Mouse (Mus musculus) macrophage (primary cell): ENCODE results near the gene Gpatch8. TPM values are rescaled to one million over a fixed set of nuclear protein-coding genes. Genes with fewer than 3 reads are reported as not detected.
A peak's percentile ranks its signal among the peaks of the same experiment; 100 is the strongest.
"Not testable (repeated sequence)": the region's sequence is repeated elsewhere in the genome, so short reads cannot be mapped to it uniquely, and the experiment has no call there.

ENCODE experiments used
- H3K27ac ChIP-seq: fragments of 350-480 bp; formaldehyde crosslinking; 2 replicates; pipeline ENCODE4 v1.9.0; 2021
- H3K36me3 ChIP-seq: fragments of 350-480 bp; formaldehyde crosslinking; 2 replicates; pipeline ENCODE4 v1.9.0; 2021; ENCODE audit errors: inconsistent target
- H3K4me3 ChIP-seq: fragments of 350-480 bp; formaldehyde crosslinking; 2 replicates; pipeline ENCODE4 v1.9.0; 2021; ENCODE audit errors: inconsistent target
- H3K79me2 ChIP-seq: fragments of 350-480 bp; formaldehyde crosslinking; 2 replicates; pipeline ENCODE4 v1.9.0; 2021; ENCODE audit errors: inconsistent target
- WGBS: methylation state at CpG from one replicate; pipeline ENCODE4 v1.1.7; 2026; ENCODE audit warnings: inconsistent platforms; ENCODE audit not compliant: missing documents; 5-methylcytosine and 5-hydroxymethylcytosine counted together
- polyA plus RNA-seq: library from polyadenylated mRNA; stranded (reverse); fragments of 250-400 nt; gene quantifications from 3 replicates; pipeline ENCODE4 v1.2.4, GENCODE M21; 2018; ENCODE audit warnings: inconsistent platforms

The Gpatch8 gene
- polyA plus RNA-seq, 1 experiment from 2014 or later, result 21.0 TPM

GRCm38 (mm10) chr11:102579165-102580033 is 23.2 kb upstream of the Gpatch8 start, which contains the start of gene Gm11627:
Gene Gm11627, minus strand, starts transcription at chr11:102579461.
- no peaks in the 10 kb centered on the region for H3K79me2 ChIP-seq
- H3K36me3 ChIP-seq, result no peaks in the 10 kb centered on the region
- H3K4me3 ChIP-seq, result no peak within 1 kb of the TSS
- no peak within 1 kb of the TSS for H3K27ac ChIP-seq
- 40% methylated on average over 22 of the region's 23 CpGs for WGBS

GRCm38 (mm10) chr11:102578341-102579118 is 22.3 kb upstream of the Gpatch8 start:
- H3K36me3 ChIP-seq, result no peaks in the 10 kb centered on the region
- 9% methylated on average over 24 of the region's 27 CpGs for WGBS
- H3K4me3 ChIP-seq, result no peak overlapping the region
- no peak overlapping the region for H3K27ac ChIP-seq
- H3K79me2 ChIP-seq, result no peaks in the 10 kb centered on the region

- 90% methylated on average over 12 of the region's 13 CpGs for WGBS
- H3K36me3 ChIP-seq, result no peaks in the 10 kb centered on the region
- H3K27ac ChIP-seq, result no peak overlapping the region
- H3K79me2 ChIP-seq, result no peaks in the 10 kb centered on the region
- H3K4me3 ChIP-seq, result no peak overlapping the region
Observed at GRCm38 (mm10) chr11:102576050-102576754, 20.0 kb upstream of the Gpatch8 start.

DNA sequence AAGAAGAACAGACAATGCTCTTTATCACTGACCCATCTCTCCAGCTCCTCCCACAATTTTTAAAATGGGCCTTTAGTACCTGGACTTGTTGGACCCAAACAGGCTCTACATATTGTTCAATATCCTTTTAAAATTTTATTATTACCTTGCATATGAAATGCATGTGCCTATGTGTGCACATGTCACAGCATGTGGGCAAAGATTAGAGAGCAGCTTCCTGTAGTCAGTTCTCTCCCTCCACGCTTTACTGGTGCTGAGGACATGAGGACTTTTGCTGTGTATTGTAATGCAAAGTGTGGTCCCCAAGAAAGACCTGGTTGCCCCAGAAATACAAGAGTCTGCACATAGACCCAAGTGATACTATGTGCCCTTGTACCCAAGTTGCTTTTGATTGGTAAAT is 18.8 kb upstream of the Gpatch8 start:
- Histone ChIP-seq H3K79me2 (no peaks in the 10 kb centered on the region), H3K4me3 (no peak overlapping the region), H3K27ac (no peak overlapping the region), H3K36me3 (no peaks in the 10 kb centered on the region)
- WGBS, result 75% methylated on average over 1 of the region's 1 CpGs

- no peak overlapping the region for H3K27ac ChIP-seq
- no peaks in the 10 kb centered on the region for H3K79me2 ChIP-seq
- WGBS, result 27% methylated on average over 17 of the region's 18 CpGs
- peak overlapping the region; percentile 8; the same call in 1 of the 2 replicates for H3K4me3 ChIP-seq
- H3K36me3 ChIP-seq, result no peaks in the 10 kb centered on the region
Observed at GRCm38 (mm10) chr11:102572866-102573663, 16.9 kb upstream of the Gpatch8 start.

GRCm38 (mm10) chr11:102568756-102569377 is 12.7 kb upstream of the Gpatch8 start:
- H3K4me3 ChIP-seq, result no peak overlapping the region
- no peak overlapping the region for H3K27ac ChIP-seq
- no peaks in the 10 kb centered on the region for H3K36me3 ChIP-seq
- H3K79me2 ChIP-seq, result no peaks in the 10 kb centered on the region
- 75% methylated on average over 7 of the region's 7 CpGs for WGBS

- H3K79me2 ChIP-seq, result no peaks in the 10 kb centered on the region
- no peak overlapping the region for H3K27ac ChIP-seq
- H3K4me3 ChIP-seq, result no peak overlapping the region
- H3K36me3 ChIP-seq, result no peaks in the 10 kb centered on the region
- 78% methylated on average over 12 of the region's 12 CpGs for WGBS
Observed at GRCm38 (mm10) chr11:102568191-102568590, 12.0 kb upstream of the Gpatch8 start.

DNA sequence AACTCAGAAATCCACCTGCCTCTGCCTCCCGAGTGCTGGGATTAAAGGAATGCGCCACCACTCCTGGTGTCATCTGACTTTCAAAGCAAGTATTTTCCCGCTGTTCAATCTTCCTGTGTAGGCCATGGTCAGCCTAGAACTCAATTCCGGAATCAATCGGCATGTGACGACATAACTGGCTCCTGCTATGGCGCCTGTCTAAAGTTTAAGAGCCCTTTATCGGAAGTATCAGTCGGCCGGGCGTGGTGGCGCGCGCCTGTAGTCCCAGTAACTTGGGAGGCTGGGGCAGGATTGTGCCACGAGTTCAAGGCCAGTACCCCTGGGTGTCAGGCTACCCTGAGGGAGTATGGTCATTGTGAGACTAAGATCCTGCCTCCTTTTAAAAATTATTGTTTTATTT is 11.5 kb upstream of the Gpatch8 start:
- no peak overlapping the region for H3K4me3 ChIP-seq
- H3K27ac ChIP-seq, result no peak overlapping the region
- 94% methylated on average over 15 of the region's 15 CpGs for WGBS
- no peaks in the 10 kb centered on the region for H3K79me2 ChIP-seq
- no peaks in the 10 kb centered on the region for H3K36me3 ChIP-seq

- H3K4me3 ChIP-seq, result no peak overlapping the region
- H3K36me3 ChIP-seq, result no peaks in the 10 kb centered on the region
- H3K79me2 ChIP-seq, result no peaks in the 10 kb centered on the region
- WGBS, result 83% methylated on average over 6 of the region's 6 CpGs
- no peak overlapping the region for H3K27ac ChIP-seq
Observed at GRCm38 (mm10) chr11:102567157-102567556, 11.0 kb upstream of the Gpatch8 start.

DNA sequence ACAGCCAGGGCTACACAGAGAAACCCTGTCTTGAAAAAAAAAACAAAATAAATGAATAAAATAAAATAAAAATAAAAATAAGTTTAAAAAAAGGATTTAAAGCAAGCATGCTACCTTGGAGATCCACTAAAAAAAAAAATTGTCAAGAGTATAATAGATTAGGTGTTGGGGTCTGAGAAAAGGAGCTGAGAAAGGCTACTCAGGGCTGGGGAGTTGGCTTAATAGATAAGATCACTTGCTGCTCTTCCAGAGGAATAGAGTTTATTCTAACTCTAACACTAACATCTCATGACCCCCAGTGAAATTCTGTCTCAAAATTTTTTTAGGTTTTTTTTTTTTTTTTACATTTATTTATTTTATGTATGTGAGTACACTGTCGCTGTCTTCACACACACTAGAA is 10.1 kb upstream of the Gpatch8 start:
- 100% methylated on average over 1 of the region's 1 CpGs for WGBS
- no peaks in the 10 kb centered on the region for H3K79me2 ChIP-seq
- no peaks in the 10 kb centered on the region for H3K36me3 ChIP-seq
- no peak overlapping the region for H3K4me3 ChIP-seq
- no peak overlapping the region for H3K27ac ChIP-seq

DNA sequence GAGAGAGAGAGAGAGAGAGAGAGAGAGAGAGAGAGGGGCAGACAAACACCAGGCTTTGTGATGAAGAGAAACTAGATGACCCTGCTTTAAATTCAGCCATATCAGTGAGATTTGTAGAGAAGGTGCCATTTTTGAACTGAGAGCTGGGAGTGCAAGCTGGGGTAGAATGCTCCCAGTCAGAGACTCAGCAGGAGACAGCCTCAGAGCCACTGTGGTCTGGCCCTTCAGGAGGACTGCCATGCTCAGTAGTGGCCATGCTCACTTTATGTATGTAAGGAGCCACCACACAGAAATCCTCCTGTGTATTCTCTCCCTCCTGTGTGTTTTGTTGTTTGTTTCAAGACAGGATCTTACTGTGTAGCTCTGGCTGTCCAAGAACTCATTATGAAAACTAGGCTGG is 9.5 kb upstream of the Gpatch8 start:
- Histone ChIP-seq H3K79me2 (no peaks in the 10 kb centered on the region), H3K36me3 (no peaks in the 10 kb centered on the region), H3K4me3 (no peak overlapping the region), H3K27ac (no peak overlapping the region)

DNA sequence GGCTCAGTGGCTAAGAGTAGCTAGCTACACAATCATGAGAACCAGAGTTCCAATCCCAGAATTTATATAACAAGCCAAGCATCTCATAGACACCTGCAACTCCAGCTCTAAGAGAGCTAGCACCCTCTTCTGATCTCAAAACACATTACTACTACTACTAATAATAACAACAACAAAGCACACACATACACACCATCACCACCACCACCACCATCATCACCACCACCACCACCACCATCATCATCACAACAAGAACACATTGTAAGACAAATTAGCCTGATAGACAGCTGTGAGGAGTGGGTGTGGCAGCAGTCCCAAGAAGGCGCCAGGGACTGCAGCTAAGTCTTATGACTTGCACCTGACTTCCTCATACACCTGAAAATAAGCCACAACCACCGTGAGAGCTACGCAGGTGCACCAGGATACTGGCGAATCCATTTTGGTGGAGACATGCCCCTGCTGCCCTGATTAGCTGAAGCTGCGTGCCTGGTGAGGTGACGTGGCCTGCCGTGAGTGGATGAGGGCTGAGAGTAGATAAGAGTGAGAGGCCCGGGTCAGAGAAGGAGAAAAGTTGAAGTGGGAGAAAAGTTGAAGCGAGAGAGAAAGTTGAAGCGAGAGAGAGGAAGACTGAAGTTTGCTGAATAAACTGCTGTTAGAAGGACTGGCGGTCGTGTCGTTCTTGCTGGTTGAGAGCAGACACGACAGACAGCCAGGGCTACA is 8.9 kb upstream of the Gpatch8 start:
- not testable (repeated sequence) for H3K4me3 ChIP-seq, H3K27ac ChIP-seq, H3K79me2 ChIP-seq, H3K36me3 ChIP-seq
- 87% methylated on average over 13 of the region's 14 CpGs for WGBS

DNA sequence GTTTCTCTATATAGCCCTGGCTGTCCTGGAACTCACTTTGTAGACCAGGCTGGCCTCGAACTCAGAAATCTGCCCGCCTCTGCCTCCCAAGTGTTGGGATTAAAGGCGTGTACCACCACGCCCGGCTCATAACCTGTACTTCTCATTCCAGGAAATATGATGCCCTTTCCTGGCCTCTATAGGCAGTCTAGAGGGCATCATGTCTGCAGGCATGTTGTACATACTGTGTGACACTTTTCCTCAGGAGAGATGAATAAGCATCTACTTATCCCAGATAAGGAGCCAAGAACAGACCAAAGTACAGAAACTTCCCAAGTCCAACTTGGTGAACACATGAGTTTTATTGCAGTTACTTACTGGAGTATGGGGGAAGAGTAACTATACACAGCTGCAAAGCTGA is 2.5 kb upstream of the Gpatch8 start:
- WGBS, result 90% methylated on average over 3 of the region's 5 CpGs
- peaks cover 21% of the 10 kb centered on the region for H3K79me2 ChIP-seq
- H3K36me3 ChIP-seq, result no peaks in the 10 kb centered on the region
- no peak overlapping the region for H3K27ac ChIP-seq
- no peak overlapping the region for H3K4me3 ChIP-seq
